Mouse (Mus musculus) cortical plate, adult 2 months (tissue): ENCODE results near the gene Cmtm5.

Source experiments
- CTCF ChIP-seq: fragments of 200-500 bp; IDR thresholded peaks from 2 replicates; pipeline ENCODE4 v1.5.1; 2011; ENCODE audit warnings: mild to moderate bottlenecking, control low read depth, low read length; ENCODE audit not compliant: insufficient read depth; ENCODE audit errors: extremely low read depth
- POLR2A ChIP-seq: fragments of 200-500 bp; IDR thresholded peaks from 2 replicates; pipeline ENCODE4 v1.6.1; 2011; ENCODE audit warnings: mild to moderate bottlenecking, low read length, control low read depth; ENCODE audit not compliant: insufficient read depth; ENCODE audit errors: extremely low read depth

DNA sequence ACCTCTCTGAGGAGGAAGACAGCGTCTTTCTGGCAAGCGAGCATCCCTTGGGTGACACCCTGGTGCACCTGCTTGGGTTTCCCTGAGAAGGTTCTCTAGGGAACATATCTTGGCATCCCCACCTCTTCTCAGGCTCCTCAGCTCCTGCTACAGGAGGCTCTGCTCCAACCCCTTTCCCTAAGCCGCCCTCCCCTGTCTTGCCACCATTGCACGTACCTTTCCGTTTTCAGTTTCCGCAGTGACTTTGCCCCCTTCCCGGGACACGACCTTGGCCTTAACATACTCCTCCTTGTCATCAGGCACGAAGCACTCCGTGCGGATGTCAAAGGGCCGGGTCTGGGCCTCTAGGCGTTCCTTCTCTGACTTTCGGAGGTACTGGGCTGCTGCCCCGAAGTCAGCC is 29.0 kb downstream of the Cmtm5 start:
- no peak for TF ChIP-seq CTCF
- TF ChIP-seq POLR2A: no peak
